Mouse (Mus musculus): ENCODE data around the gene Ppdpf. TPM values are rescaled to one million over a fixed set of nuclear protein-coding genes. Genes with fewer than 3 reads are reported as not detected.
"Not testable (repeated sequence)": the region's sequence is repeated elsewhere in the genome, so short reads cannot be mapped to it uniquely, and the experiment has no call there.

The Ppdpf gene
- polyA plus RNA-seq, 1 experiment from 2014 or later: 415 TPM

DNA sequence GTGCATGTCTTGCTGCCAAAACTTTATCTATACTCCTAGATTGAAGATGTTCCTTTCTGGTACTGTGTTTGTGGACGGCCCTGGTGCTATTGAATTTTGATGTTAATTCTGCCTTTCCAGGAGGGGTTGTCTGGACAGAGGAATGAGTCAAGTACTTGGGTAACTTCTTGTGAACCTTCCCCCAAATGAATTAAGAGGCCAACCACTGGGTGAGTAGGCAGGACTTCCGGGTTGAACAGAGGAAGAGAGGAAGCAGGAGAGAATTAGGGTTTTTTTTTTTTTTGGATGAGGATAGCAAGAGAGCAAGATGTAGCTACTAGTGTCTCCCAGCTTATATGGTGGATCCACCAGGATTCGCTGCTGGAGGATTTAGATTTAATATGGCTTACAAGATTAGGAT is 9.0 kb upstream of the Ppdpf start:
- Histone ChIP-seq H3K4me3 (no peak overlapping the region), H3K4me1 (replicated peaks) (no peaks in the 10 kb centered on the region), H3K9me3 (no peaks in the 10 kb centered on the region), H3K27ac (no peak overlapping the region), H3K36me3 (no peaks in the 10 kb centered on the region), H3K27me3 (ENCODE audit: insufficient read depth, poor library complexity, severe bottlenecking) (no peaks in the 10 kb centered on the region)
- DNase-seq (ENCODE audit: low spot score): no peak
- WGBS: 71% methylated on average over 3 of the region's 3 CpGs

DNA sequence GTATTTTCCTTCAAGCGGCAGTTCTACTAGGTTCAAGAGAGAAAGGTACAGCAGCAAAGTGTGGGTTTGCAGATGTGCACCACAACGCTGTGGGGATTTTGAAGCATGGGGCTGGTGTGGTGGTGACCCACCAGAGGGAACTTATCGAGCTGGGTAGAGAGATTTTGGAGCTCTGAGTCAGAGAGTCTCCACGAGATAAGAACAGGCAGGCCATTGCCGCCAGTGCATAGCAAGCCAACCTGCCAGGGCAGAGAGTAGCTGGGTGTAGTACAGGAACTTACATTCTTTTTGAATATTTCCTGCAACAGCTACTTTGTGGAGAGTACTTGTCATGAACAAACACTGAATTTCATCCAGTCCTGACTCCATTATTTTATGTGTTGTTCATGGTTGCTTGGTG is 8.6 kb upstream of the Ppdpf start:
- Histone ChIP-seq H3K36me3 (no peaks in the 10 kb centered on the region), H3K27ac (no peak overlapping the region), H3K4me1 (replicated peaks) (no peaks in the 10 kb centered on the region), H3K27me3 (ENCODE audit: insufficient read depth, poor library complexity, severe bottlenecking) (no peaks in the 10 kb centered on the region), H3K9me3 (no peaks in the 10 kb centered on the region), H3K4me3 (no peak overlapping the region)
- WGBS: 87% methylated on average over 5 of the region's 5 CpGs
- DNase-seq (ENCODE audit: low spot score): no peak

DNA sequence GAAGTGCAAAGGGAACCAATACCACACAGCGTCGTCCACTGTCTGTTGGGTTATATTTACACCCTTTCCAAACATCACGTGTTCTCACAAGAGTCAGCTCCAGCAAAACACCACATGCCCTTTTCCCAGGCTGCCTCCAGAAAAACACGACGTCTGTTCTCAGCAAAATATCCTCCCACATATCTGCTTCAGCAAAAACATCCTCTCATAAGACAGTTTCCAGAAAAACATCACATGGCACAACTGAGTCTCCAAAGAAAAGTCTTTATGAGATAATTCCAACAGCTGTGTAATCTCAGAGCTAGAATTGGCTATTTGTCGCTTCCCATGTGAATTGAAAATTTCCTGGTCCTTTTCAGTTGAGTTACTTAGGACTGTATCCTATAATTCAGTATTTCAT is 6.1 kb upstream of the Ppdpf start:
- no peak overlapping the region for H3K4me3 ChIP-seq
- no peak overlapping the region for H3K27ac ChIP-seq
- no peaks in the 10 kb centered on the region for H3K27me3 ChIP-seq (ENCODE audit: insufficient read depth, poor library complexity, severe bottlenecking)
- no peaks in the 10 kb centered on the region for H3K36me3 ChIP-seq
- H3K9me3 ChIP-seq: no peaks in the 10 kb centered on the region
- no peaks in the 10 kb centered on the region for H3K4me1 ChIP-seq (replicated peaks)
- DNase-seq (ENCODE audit: low spot score): no peak
- 85% methylated on average over 6 of the region's 6 CpGs for WGBS

DNA sequence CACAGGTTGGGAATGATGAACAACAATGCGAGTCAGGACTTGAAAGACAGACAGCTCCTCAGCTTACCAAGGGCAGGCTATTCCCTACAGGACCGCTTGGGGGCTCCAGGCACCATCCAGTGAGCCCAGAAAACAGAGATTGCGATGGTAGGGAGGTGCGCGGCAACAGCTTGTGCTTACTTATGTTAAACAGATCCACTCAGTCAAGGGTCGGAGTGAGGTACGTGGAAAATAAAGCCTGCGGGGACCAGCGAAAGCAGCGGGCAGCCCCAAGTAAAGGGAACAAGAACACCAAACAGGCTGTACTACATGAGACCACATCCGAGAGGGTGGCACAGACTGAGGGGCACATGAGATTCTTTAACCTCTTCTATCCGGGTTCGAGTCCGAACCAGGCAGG is 412 bp upstream of the Ppdpf start:
- WGBS: under 1% methylated on average over 14 of the region's 14 CpGs
- DNase-seq (ENCODE audit: low spot score): peak; percentile 88

DNA sequence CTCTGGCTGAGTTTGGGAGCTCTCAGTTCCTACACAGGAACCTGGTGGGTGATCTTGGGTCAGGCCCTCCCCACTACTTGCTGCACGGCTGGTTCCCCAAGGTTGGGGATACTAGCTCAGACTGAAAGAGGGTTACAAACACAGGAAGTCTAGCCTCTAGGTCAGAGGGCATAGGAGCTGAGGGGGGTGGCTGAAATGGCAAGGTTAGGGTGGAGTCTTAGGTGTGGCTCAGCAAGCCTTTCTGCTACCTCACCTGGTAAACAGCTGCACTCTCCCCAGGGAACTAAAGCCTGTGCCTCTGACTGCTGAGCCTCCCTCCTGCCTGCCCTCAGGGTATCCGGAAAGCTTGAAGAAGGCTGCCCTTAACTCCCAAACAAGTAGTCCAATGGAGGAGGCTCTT is 1.6 kb downstream of the Ppdpf start:
- H3K27me3 ChIP-seq (ENCODE audit: insufficient read depth, poor library complexity, severe bottlenecking): no peaks in the 10 kb centered on the region
- H3K9me3 ChIP-seq: no peaks in the 10 kb centered on the region
- no peak for DNase-seq (ENCODE audit: low spot score)
- 65% methylated on average over 2 of the region's 2 CpGs for WGBS
- peak overlapping the region; percentile 99 for H3K27ac ChIP-seq
- peaks cover 17% of the 10 kb centered on the region for H3K36me3 ChIP-seq
- peaks cover 16% of the 10 kb centered on the region for H3K4me1 ChIP-seq (replicated peaks)
- H3K4me3 ChIP-seq: peak overlapping the region; percentile 78

More for the DNA sequence above, 412 bp upstream of the Ppdpf start:
- Histone ChIP-seq H3K4me3 (peak overlapping the region; percentile 78), H3K9me3 (no peaks in the 10 kb centered on the region), H3K4me1 (replicated peaks) (peaks cover 16% of the 10 kb centered on the region), H3K36me3 (peaks cover 17% of the 10 kb centered on the region), H3K27ac (peak overlapping the region; percentile 99), H3K27me3 (ENCODE audit: insufficient read depth, poor library complexity, severe bottlenecking) (no peaks in the 10 kb centered on the region)

DNA sequence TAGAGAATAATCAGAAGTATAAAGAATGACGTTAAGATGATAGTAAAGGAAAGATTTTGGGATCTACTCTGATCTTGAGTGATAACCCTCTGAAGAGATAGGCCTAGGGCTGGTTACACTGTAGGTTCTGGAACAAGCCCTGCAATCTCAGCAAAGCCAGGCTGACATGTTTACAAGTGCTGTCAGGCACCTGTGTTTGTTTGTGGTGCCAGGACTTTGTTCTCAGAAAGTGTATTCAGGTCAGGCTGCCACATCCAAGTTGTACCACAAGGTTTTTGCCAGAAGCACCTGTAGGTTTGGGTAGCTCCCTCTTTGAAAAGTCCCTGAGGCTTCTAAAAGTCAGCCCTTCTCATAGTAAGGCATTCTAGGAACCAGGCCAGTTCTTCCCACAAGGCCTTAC is 2.3 kb downstream of the Ppdpf start:
- H3K4me1 ChIP-seq (replicated peaks): peaks cover 16% of the 10 kb centered on the region
- no peak overlapping the region for H3K27ac ChIP-seq
- peak overlapping the region; percentile 78; the same call in 1 of the 2 replicates for H3K4me3 ChIP-seq
- 89% methylated on average over 1 of the region's 1 CpGs for WGBS
- no peaks in the 10 kb centered on the region for H3K27me3 ChIP-seq (ENCODE audit: insufficient read depth, poor library complexity, severe bottlenecking)
- no peak for DNase-seq (ENCODE audit: low spot score)
- H3K36me3 ChIP-seq: peaks cover 17% of the 10 kb centered on the region
- no peaks in the 10 kb centered on the region for H3K9me3 ChIP-seq

DNA sequence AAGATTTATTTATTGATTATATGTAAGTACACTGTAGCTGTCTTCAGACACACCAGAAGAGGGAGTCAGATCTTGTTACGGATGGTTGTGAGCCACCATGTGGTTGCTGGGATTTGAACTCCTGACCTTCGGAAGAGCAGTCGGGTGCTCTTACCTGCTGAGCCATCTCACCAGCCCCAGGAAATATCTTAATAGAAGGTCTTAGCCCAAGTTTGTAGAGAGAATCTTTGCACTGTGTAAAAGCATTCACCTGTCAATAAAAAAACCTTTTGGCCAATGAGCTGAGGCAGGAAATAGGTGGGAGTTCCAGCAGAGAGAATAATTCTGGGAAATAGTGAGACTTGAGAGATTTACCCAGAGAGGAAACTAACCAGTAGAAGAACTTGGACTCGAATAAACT is 4.3 kb downstream of the Ppdpf start:
- not testable (repeated sequence) for H3K4me3 ChIP-seq; H3K27me3 ChIP-seq (ENCODE audit: insufficient read depth, poor library complexity, severe bottlenecking); DNase-seq (ENCODE audit: low spot score); H3K27ac ChIP-seq; H3K9me3 ChIP-seq
- 68% methylated on average over 4 of the region's 4 CpGs for WGBS
- Histone ChIP-seq H3K4me1 (replicated peaks) (peaks cover 14% of the 10 kb centered on the region), H3K36me3 (peaks cover 17% of the 10 kb centered on the region)

DNA sequence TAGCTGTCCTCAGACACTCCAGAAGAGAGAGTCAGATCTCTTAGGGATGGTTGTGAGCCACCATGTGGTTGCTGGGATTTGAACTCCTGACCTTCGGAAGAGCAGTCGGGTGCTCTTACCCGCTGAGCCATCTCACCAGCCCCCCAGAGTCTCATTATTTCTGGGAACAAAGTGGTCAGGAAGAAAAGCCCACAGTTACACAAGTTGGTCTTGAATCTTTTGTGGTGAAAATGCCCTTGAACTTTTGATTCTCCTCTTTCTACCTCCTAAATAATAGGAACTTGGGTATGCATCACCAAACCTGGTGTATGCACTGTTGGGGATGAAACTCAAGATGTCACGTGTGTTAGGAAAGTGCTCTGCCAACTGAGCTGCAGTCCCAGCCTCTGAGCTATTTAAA is 4.9 kb downstream of the Ppdpf start:
- DNase-seq (ENCODE audit: low spot score): no peak
- Histone ChIP-seq H3K36me3 (peaks cover 17% of the 10 kb centered on the region), H3K27ac (no peak overlapping the region), H3K27me3 (ENCODE audit: insufficient read depth, poor library complexity, severe bottlenecking) (0 out of 2 replicates have a peak, but pooled peaks cover 4% of the 10 kb centered on the region), H3K4me1 (replicated peaks) (peaks cover 12% of the 10 kb centered on the region), H3K9me3 (no peaks in the 10 kb centered on the region), H3K4me3 (no peak overlapping the region)
- WGBS: 59% methylated on average over 4 of the region's 4 CpGs

DNA sequence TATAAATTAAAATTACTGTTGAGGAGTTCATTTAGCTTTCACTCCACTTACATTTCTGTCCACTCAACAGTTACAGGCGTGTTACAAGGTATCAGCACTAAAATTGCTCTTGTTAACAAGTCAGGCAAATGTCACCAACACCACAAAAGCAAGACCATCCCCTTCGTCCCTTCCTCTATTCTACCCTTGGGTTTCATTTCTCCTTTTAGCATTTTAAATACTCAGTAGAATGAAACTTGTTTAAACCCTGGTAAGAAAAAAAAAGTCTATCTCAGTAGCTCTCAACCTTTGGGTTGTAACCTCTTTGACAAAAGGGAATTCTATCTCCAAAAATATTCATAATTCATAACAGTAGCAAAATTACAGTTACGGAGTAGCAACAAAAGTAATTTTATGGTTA is 6.0 kb downstream of the Ppdpf start:
- peaks cover 9% of the 10 kb centered on the region for H3K4me1 ChIP-seq (replicated peaks)
- no peak overlapping the region for H3K4me3 ChIP-seq
- no peak for DNase-seq (ENCODE audit: low spot score)
- no peak overlapping the region for H3K27ac ChIP-seq
- no peaks in the 10 kb centered on the region for H3K9me3 ChIP-seq
- 0 out of 2 replicates have a peak, but pooled peaks cover 4% of the 10 kb centered on the region for H3K27me3 ChIP-seq (ENCODE audit: insufficient read depth, poor library complexity, severe bottlenecking)
- H3K36me3 ChIP-seq: peaks cover 17% of the 10 kb centered on the region
- WGBS: 73% methylated on average over 3 of the region's 3 CpGs

DNA sequence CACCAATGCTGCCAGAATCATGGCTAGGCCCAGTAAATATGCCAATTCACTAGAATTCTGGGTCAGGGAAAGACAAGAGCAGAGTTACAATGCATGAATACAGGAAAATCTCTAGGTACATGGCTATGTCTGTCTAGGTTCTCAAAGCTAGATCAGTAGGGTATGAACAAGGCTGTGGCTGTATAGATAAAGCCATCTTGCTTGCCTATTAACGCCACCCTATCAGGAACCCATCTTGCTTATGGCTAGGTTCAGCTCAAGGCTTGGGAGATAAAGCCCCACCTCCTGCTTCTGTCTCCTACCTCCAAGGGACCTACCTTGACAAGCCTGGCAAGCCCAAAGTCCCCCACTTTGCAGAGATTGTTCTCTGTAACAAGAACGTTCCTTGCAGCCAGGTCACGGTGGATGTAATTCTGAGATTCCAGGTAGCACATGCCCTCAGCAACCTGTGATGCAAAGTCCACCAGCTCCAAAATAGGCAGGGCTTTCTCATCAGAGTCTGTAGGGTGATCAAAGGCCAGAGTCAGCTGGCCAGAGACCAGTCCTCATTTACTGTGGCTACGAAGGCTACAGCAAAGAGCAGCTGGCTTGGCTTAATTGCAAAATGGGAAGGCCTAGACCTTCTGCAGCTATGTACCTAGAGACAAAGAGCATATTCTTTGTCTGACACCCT is 9.7 kb downstream of the Ppdpf start:
- Histone ChIP-seq H3K27ac (no peak overlapping the region), H3K4me1 (replicated peaks) (no peaks in the 10 kb centered on the region), H3K9me3 (no peaks in the 10 kb centered on the region), H3K36me3 (no peaks in the 10 kb centered on the region), H3K4me3 (no peak overlapping the region), H3K27me3 (ENCODE audit: insufficient read depth, poor library complexity, severe bottlenecking) (0 out of 2 replicates have a peak, but pooled peaks cover 4% of the 10 kb centered on the region)
- 90% methylated on average over 4 of the region's 4 CpGs for WGBS
- DNase-seq (ENCODE audit: low spot score): no peak

DNA sequence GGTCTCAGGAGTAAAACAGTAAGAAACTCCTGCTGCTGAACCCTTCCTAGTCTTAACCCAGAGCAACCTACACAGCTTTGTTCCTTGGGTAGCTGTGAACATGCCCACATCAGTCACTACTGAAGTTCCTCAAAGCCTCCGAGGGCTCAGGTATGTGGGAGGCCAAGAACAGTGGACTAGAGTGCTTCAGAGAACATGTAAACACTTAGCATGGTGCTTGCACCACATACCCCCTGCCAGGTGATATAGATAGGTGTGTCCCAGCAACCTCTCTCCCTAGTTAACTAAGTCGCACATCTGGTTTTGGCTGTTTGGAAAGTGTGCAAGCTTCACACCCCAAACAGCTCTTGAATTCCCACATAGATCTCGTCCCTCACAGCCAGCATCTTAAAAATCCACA is 14.6 kb downstream of the Ppdpf start:
- Histone ChIP-seq H3K9me3 (no peaks in the 10 kb centered on the region), H3K27me3 (ENCODE audit: insufficient read depth, poor library complexity, severe bottlenecking) (no peaks in the 10 kb centered on the region), H3K4me1 (replicated peaks) (no peaks in the 10 kb centered on the region), H3K4me3 (no peak overlapping the region), H3K27ac (no peak overlapping the region), H3K36me3 (no peaks in the 10 kb centered on the region)
- whole genome bisulfite sequencing: 83% methylated on average over 3 of the region's 3 CpGs
- DNase-seq (ENCODE audit: low spot score): no peak

DNA sequence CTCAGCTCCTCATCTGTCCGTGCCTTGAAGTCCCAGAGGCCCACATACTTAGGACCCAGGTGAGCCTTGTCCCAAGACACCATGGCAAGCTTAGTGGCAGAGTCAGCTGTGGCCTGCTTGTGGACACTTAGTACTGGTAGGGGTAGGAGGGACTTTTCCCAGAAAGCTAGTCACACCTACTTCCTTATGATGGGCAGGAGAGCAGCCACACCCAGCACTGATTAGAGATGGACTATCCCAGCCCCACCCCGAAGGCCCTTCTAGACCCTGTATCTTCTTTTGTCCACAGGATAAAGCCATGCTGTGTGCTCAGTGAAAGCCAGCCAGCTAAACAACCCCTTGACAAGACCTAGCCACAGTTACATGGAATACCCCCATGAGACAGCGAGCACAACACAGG is 15.4 kb downstream of the Ppdpf start, which contains the start of gene Ptk6:
Gene Ptk6, minus strand, starts transcription at position 368 of the 400 bp plus-strand sequence.
- 0 out of 2 replicates have a peak, but pooled peaks cover under 1% of the 10 kb centered on the region for H3K27me3 ChIP-seq (ENCODE audit: insufficient read depth, poor library complexity, severe bottlenecking)
- H3K9me3 ChIP-seq: no peaks in the 10 kb centered on the region
- no peaks in the 10 kb centered on the region for H3K36me3 ChIP-seq
- WGBS: 88% methylated on average over 3 of the region's 3 CpGs
- H3K4me3 ChIP-seq: no peak within 1 kb of the TSS
- no peak within 1 kb of the TSS for H3K27ac ChIP-seq
- H3K4me1 ChIP-seq (replicated peaks): no peaks in the 10 kb centered on the region
- DNase-seq (ENCODE audit: low spot score): no peak

DNA sequence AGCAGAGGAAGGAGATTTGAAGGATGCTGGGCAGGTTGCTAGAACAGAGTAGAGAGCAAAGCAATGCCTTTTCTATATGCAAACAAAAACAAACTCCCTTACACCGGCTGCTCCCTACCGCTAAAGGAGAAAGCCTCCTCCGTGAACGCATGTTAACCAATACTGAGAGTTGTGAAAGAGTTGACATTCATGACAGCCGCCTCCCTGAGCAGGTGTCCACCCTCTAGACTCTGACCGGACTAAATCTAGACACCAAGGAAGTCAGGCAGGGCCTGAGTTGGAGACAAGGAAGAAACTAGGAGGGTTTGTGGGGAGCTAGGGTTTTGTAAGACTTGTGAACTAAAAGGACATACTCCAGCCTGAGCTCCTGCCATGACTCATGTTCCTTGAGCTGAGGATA is 15.8 kb downstream of the Ppdpf start:
- 86% methylated on average over 6 of the region's 6 CpGs for WGBS
- H3K9me3 ChIP-seq: no peaks in the 10 kb centered on the region
- H3K4me1 ChIP-seq (replicated peaks): no peaks in the 10 kb centered on the region
- H3K27ac ChIP-seq: no peak overlapping the region
- no peaks in the 10 kb centered on the region for H3K36me3 ChIP-seq
- H3K27me3 ChIP-seq (ENCODE audit: insufficient read depth, poor library complexity, severe bottlenecking): peaks cover 5% of the 10 kb centered on the region; the same call in 1 of the 2 replicates
- DNase-seq (ENCODE audit: low spot score): no peak
- no peak overlapping the region for H3K4me3 ChIP-seq

DNA sequence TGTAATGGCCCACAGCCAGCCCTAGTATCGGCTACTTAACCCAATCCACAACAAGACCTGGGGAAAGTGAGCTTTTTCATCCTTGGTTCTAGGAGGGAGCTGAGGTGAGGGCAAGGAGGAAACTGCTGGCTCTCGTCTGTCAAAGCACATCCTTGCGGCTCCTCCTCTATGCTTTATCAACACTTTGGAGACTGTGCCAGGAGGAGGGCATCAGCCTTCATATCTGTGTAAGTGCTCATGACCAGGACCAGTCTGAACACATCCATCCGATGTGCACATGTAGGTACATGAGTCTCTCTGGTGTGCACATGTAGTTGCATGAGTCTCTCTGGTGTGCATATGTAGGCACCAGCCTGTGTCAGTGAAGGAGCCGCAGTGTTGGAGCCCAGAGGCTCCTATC is 18.6 kb downstream of the Ppdpf start:
- WGBS: 89% methylated on average over 5 of the region's 5 CpGs
- no peak for DNase-seq (ENCODE audit: low spot score)

More for the DNA sequence above, 18.6 kb downstream of the Ppdpf start:
- Histone ChIP-seq H3K27ac (no peak overlapping the region), H3K36me3 (no peaks in the 10 kb centered on the region), H3K4me1 (replicated peaks) (no peaks in the 10 kb centered on the region), H3K27me3 (ENCODE audit: insufficient read depth, poor library complexity, severe bottlenecking) (peaks cover 21% of the 10 kb centered on the region), H3K4me3 (no peak overlapping the region), H3K9me3 (no peaks in the 10 kb centered on the region)
